Mouse (Mus musculus) C2C12 (cell line): ENCODE results near the gene Glod4.

ENCODE experiments used
- CEBPB ChIP-seq: IDR thresholded peaks from one replicate; pipeline ENCODE4 v1.6.1; 2011; ENCODE audit warnings: low read depth, mild to moderate bottlenecking, control low read depth, moderate library complexity
- CTCF ChIP-seq: IDR thresholded peaks from one replicate; pipeline ENCODE4 v1.5.1; 2011; ENCODE audit not compliant: control insufficient read depth, insufficient read depth, insufficient read length
- MYOG ChIP-seq: IDR thresholded peaks from one replicate; pipeline ENCODE4 v1.6.1; 2011; ENCODE audit not compliant: control insufficient read depth, insufficient read length; ENCODE audit errors: extremely low read depth
- USF1 ChIP-seq: IDR thresholded peaks from one replicate; pipeline ENCODE4 v1.6.1; 2011; ENCODE audit warnings: low read depth, mild to moderate bottlenecking, control low read depth, moderate library complexity

DNA sequence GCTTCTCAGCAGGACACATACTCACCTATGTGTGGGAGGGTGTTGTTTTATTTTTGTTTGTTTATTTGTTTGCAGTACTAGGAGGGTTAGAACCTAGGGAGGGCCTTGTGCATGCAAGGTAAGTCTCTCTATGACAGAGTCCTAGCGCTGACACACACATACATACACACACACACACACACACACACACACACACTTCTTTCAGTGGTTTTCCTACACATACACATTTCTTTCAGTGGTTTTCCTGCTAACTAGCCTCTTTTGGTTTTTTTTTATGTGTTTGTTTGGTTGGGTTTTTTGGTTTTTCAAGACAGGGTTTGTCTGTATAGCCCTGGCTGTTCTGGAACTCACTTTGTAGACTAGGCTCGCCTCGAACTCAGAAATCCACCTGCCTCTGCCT lies 133.1 kb downstream of the Glod4 start:
- TF ChIP-seq CTCF (no peak), CEBPB (no peak), USF1 (no peak), MYOG (no peak)
